Mouse (Mus musculus) small intestine, adult 2 months (tissue): ENCODE measurements around the gene Ddx55.
A peak's percentile ranks its signal among the peaks of the same experiment; 100 is the strongest.

Experiments
- CTCF ChIP-seq: fragments of 200-500 bp; IDR thresholded peaks from 2 replicates; pipeline ENCODE4 v1.5.1; 2012; ENCODE audit warnings: low read depth, mild to moderate bottlenecking, control low read depth, inconsistent platforms, low read length, moderate library complexity, mixed read lengths; ENCODE audit not compliant: insufficient replicate concordance, insufficient read length; ENCODE audit errors: extremely low read depth
- POLR2A ChIP-seq: fragments of 200-500 bp; IDR thresholded peaks from 2 replicates; pipeline ENCODE4 v1.6.1; 2012; ENCODE audit warnings: low read depth, mild to moderate bottlenecking, control low read depth, inconsistent platforms, low read length, moderate library complexity

GRCm38 (mm10) chr5:124540905-124541601, 11.6 kb upstream of the Ddx55 start:
- TF ChIP-seq CTCF: no peak
- 0 out of 2 replicates have a peak, but pooled peaks have one; percentile 3 for TF ChIP-seq POLR2A
